Mouse (Mus musculus) liver, adult 2 months (tissue): Measurements from ENCODE around the gene Lhx6. TPM values are rescaled to one million over a fixed set of nuclear protein-coding genes. Genes with fewer than 3 reads are reported as not detected.
A peak's percentile ranks its signal among the peaks of the same experiment; 100 is the strongest.

Source experiments
- DNase-seq: peaks from one replicate; pipeline ENCODE4 v3.0.0-alpha.2; 2011; ENCODE audit warnings: low read depth, low spot score; ENCODE audit errors: extremely low read depth
- H3K27ac ChIP-seq: fragments of 200-500 bp; replicated peaks from 2 replicates; pipeline ENCODE4 v1.5.1; 2012; ENCODE audit warnings: low read depth, mild to moderate bottlenecking, control low read depth, inconsistent platforms, low read length; ENCODE audit not compliant: insufficient read depth
- H3K27me3 ChIP-seq: fragments of 200-500 bp; 2 replicates; pipeline ENCODE4 v1.6.1; 2012; ENCODE audit warnings: mild to moderate bottlenecking, moderate library complexity, low read length, inconsistent platforms; ENCODE audit not compliant: control insufficient read depth, insufficient read depth
- H3K36me3 ChIP-seq: fragments of 200-500 bp; 2 replicates; pipeline ENCODE4 v1.6.1; 2012; ENCODE audit warnings: low read length, inconsistent platforms; ENCODE audit not compliant: control insufficient read depth, insufficient read depth
- H3K4me1 ChIP-seq: fragments of 200-500 bp; 2 replicates; pipeline ENCODE4 v1.6.1; 2011; ENCODE audit warnings: low read length; ENCODE audit not compliant: control insufficient read depth, insufficient read depth
- H3K4me3 ChIP-seq: fragments of 200-500 bp; 2 replicates; pipeline ENCODE4 v1.5.1; 2011; ENCODE audit warnings: low read depth, mild to moderate bottlenecking, control low read depth, low read length, moderate library complexity; ENCODE audit not compliant: insufficient read depth
- H3K79me2 ChIP-seq: fragments of 200-500 bp; 2 replicates; pipeline ENCODE4 v1.6.1; 2012; ENCODE audit warnings: inconsistent platforms, mild to moderate bottlenecking, low read length, moderate library complexity; ENCODE audit not compliant: control insufficient read depth, insufficient read depth
- H3K9ac ChIP-seq: fragments of 200-500 bp; 2 replicates; pipeline ENCODE4 v1.6.1; 2012; ENCODE audit warnings: low read depth, mild to moderate bottlenecking, control low read depth, inconsistent platforms, low read length
- CTCF ChIP-seq: fragments of 200-500 bp; IDR thresholded peaks from 2 replicates; pipeline ENCODE4 v1.5.1; 2011; ENCODE audit warnings: low read depth, low read length, control low read depth
- POLR2A ChIP-seq: fragments of 200-500 bp; IDR thresholded peaks from 2 replicates; pipeline ENCODE4 v1.6.1; 2011; ENCODE audit warnings: low read length, control low read depth; ENCODE audit not compliant: insufficient read depth; ENCODE audit errors: extremely low read depth
- WGBS: fragments of 180-500 bp; shearing (Covaris S2); methylation state at CpG from one replicate; pipeline ENCODE4 v1.1.7; 2018; 5-methylcytosine and 5-hydroxymethylcytosine counted together
- polyA plus RNA-seq: library from polyadenylated mRNA; depleted of rRNA; stranded (reverse); fragments of >200 nt; gene quantifications from 2 replicates; pipeline ENCODE4 v1.2.3, GENCODE M21; 2012
- total RNA-seq: library from RNA; depleted of rRNA; stranded (reverse); fragments of >200 nt; gene quantifications from 2 replicates; pipeline ENCODE4 v1.2.3, GENCODE M21; 2014

Gene Lhx6
- total and polyA plus RNA-seq, 2 experiments = 0.37 to 3.0 TPM

DNA sequence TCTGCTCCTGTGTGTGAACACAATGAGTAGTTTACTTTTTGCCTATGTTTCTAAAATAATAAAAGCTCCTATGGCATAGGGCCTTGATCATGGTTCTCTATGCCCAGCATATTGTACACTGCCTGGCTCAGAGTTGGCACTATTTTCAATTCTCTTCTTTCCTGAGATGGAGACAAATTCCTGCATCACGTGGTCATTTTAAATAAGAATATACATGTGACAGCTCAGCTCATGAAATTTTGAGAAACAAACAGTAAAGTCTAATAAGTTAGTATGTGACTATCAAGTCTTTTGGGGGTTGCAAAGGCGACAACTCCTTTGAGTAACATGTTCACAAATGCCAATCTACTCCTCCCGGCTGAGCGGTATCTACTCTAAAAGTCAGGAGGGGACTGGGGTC lies 30.7 kb upstream of the Lhx6 start:
- peaks cover 27% of the 10 kb centered on the region for H3K36me3 ChIP-seq

DNA sequence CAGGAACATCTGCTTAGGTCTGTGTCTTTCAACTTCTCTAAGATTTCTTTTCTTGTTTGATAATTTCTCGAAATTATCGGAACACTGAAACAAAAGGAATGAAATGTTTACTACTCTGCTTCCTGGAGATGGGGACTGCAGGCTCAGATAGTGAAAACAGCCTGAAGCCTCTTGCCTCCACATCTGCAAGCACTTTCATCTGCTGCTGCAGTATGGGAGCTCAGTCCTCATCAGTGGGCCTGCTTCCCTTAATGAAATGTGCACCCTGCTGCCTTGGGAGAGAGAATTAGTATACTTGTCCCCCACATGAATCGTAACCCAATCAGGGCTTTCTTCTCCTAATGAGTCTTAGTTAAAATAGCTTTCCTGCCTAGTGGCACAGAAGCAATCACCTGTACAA lies 23.8 kb upstream of the Lhx6 start:
- WGBS = 79% methylated on average over 3 of the region's 3 CpGs
- no peak for DNase-seq
- no peak for TF ChIP-seq POLR2A
- TF ChIP-seq CTCF = no peak
- Histone ChIP-seq H3K27ac (no peak overlapping the region), H3K9ac (no peak overlapping the region), H3K36me3 (peaks cover 54% of the 10 kb centered on the region), H3K79me2 (no peaks in the 10 kb centered on the region), H3K4me1 (peaks cover 2% of the 10 kb centered on the region; the same call in 1 of the 2 replicates), H3K27me3 (no peaks in the 10 kb centered on the region), H3K4me3 (no peak overlapping the region)

More for the DNA sequence above, 30.7 kb upstream of the Lhx6 start:
- peak overlapping the region; percentile 97 for H3K27ac ChIP-seq
- WGBS = 0% methylated on average over 4 of the region's 4 CpGs
- DNase-seq = no peak
- peak overlapping the region; percentile 97 for H3K4me3 ChIP-seq
- H3K4me1 ChIP-seq = peaks cover 9% of the 10 kb centered on the region; the same call in 1 of the 2 replicates
- TF ChIP-seq CTCF (no peak), POLR2A (no peak)
- no peaks in the 10 kb centered on the region for H3K27me3 ChIP-seq
- H3K9ac ChIP-seq = peak overlapping the region; percentile 90
- H3K79me2 ChIP-seq = peaks cover 10% of the 10 kb centered on the region; the same call in 1 of the 2 replicates

DNA sequence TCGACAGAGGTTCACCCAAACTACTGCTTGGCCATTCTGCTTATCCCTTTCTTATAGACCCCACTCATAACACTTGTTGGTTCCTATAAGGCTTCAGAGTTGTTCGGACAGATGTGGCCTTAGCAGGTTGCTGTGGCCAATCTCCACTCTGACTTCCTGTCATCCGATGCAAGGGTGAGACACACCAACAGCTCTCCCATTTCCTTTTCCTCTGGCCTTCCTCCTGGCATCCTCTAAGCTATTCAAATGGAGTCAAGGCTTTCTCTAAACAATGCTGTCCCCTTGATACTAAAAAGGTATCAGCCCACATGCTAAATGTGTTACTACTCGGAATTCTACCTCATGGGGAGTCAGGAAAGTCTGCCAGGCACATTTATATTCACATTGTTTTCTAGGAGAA lies 22.8 kb upstream of the Lhx6 start:
- peaks cover 2% of the 10 kb centered on the region; the same call in 1 of the 2 replicates for H3K4me1 ChIP-seq
- H3K9ac ChIP-seq = no peak overlapping the region
- peaks cover 46% of the 10 kb centered on the region for H3K36me3 ChIP-seq
- 75% methylated on average over 4 of the region's 4 CpGs for WGBS
- TF ChIP-seq POLR2A = no peak
- TF ChIP-seq CTCF = no peak
- DNase-seq = no peak
- H3K27me3 ChIP-seq = no peaks in the 10 kb centered on the region
- H3K27ac ChIP-seq = no peak overlapping the region
- H3K4me3 ChIP-seq = no peak overlapping the region
- no peaks in the 10 kb centered on the region for H3K79me2 ChIP-seq

DNA sequence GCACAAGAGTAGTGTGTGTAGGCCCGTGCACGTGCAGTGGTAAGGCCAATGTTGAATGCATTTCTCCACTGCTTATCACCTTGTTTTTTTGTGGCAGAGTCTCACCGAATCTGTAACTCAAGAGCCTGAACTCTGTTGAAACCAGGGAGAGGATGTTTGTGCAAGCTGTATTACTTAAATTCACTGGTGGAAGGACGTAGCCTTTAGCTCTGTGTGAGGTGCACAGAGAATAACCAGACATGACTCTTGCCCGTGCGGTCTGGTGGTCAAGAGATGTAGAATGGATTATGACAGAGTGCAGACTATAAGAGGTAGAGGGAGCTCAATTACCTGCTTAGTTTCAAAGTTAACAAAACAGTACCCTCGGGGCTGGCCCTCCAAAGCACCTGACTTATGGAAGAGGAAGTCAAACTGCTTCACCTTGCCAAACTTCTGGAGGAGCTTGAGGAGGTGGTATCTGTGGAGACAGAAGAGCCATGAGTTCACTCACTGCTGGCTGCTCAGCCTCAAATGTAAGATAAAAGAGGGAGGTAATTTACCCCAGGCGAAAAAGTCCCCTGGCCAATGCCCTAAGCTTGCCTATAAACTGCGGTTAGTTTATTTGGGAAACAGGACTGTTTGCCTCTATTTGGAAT lies 21.7 kb upstream of the Lhx6 start:
- no peak overlapping the region for H3K4me3 ChIP-seq
- TF ChIP-seq CTCF = no peak
- no peak for DNase-seq

DNA sequence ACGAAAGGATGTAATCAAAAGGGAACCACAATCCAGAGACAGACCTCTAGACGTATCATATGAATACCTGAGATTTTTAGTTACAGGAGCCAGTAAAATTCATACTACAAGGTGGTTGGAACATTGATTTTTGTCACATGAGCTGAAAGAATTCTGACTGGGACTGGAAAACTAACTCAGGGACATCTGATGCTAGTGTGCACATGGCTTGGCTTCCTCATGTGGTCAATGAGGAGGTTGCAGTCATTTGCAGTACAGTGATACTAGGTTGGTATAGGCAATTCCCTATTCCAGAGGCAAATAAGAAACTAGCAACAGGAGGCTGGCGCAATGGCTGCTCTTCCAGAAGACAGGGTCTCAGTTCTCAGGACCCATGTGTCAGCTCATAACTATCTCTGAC lies 7.4 kb upstream of the Lhx6 start:
- H3K79me2 ChIP-seq = no peaks in the 10 kb centered on the region
- H3K36me3 ChIP-seq = peaks cover 8% of the 10 kb centered on the region
- DNase-seq = peak; percentile 52
- TF ChIP-seq POLR2A (no peak), CTCF (no peak)
- no peak overlapping the region for H3K4me3 ChIP-seq
- H3K4me1 ChIP-seq = no peaks in the 10 kb centered on the region
- H3K27me3 ChIP-seq = peaks cover 3% of the 10 kb centered on the region; the same call in 1 of the 2 replicates
- H3K27ac ChIP-seq = no peak overlapping the region
- 80% methylated on average over 3 of the region's 3 CpGs for WGBS
- no peak overlapping the region for H3K9ac ChIP-seq

More for the DNA sequence above, 21.7 kb upstream of the Lhx6 start:
- H3K27ac ChIP-seq = no peak overlapping the region
- no peak overlapping the region for H3K9ac ChIP-seq
- WGBS = 94% methylated on average over 9 of the region's 9 CpGs
- no peaks in the 10 kb centered on the region for H3K27me3 ChIP-seq
- no peaks in the 10 kb centered on the region for H3K79me2 ChIP-seq
- peaks cover 2% of the 10 kb centered on the region; the same call in 1 of the 2 replicates for H3K4me1 ChIP-seq
- H3K36me3 ChIP-seq = peaks cover 48% of the 10 kb centered on the region

DNA sequence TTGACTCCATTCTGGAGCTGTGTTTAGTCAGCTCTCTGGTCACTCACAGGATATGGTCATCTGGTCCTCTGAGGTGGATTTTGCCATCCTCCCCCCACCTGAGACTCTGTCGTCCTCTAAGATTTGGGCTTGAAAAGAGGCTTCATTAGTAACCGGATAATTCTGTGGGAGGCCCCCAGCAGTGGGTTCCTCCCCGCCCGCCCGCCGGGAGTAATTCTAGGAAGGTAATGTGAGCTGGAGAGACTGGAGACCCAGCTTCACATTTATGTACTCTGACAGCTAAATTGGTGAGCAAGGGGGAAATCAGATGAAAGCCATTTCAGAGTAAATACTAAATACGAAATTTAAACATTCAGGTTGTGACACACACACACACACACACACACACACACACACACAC lies 3.4 kb upstream of the Lhx6 start:
- 14% methylated on average over 7 of the region's 7 CpGs for WGBS
- no peak for TF ChIP-seq POLR2A
- no peak for TF ChIP-seq CTCF
- H3K27me3 ChIP-seq = peaks cover 28% of the 10 kb centered on the region
- H3K4me3 ChIP-seq = no peak overlapping the region
- no peak for DNase-seq
- H3K79me2 ChIP-seq = no peaks in the 10 kb centered on the region
- no peaks in the 10 kb centered on the region for H3K36me3 ChIP-seq
- H3K4me1 ChIP-seq = peaks cover 5% of the 10 kb centered on the region; the same call in 1 of the 2 replicates
- H3K27ac ChIP-seq = no peak overlapping the region
- no peak overlapping the region for H3K9ac ChIP-seq
